8 mouse cellular contexts compared by ENCODE assay signal in the genomic region with DNA sequence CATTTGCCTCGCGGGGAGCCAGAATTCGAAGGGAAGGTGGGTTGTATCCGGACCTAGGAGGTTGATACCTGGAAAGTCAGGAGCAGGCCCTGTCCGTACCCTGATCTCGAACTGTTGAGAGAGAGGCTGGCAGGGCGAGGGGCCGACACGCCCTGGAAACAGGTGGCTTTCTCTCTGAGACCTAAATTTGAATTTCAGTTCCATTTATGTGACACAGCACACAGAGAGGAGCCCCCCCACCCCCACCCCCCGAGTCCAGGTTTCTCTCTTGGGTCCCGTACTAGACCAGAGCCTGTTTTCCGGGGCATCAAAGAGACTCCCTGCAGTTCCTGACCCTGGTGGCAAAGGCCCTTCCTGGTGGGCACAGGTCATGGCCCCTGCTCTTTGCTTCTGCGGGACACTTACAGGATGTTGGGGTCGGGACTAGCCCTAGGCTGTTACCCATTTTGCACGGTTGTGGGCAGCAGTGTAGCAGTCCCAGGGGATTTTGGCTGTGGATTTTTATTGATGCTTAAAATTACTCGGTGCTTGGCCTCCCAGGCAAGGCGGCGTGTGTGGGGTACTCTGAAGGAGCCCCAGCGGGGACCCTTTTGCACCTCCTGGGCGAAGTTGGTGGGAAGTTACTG. TPM values are rescaled to one million over a fixed set of nuclear protein-coding genes. Genes with fewer than 3 reads are reported as not detected.
A peak's percentile ranks its signal among the peaks of the same experiment; 100 is the strongest.
DNase-seq lines count a peak whose midpoint lies in the region; ATAC-seq and TF ChIP-seq lines count a peak whose summit lies in the region.

No protein-coding gene starts in this region.

- TF ChIP-seq CTCF in hindbrain, postnatal 0 days (IDR thresholded peaks at IDR 0.05; ENCODE audit: low read depth): no peak
- TF ChIP-seq CTCF in midbrain, postnatal 0 days (IDR thresholded peaks at IDR 0.05): no peak

- H3K4me3 ChIP-seq in kidney, embryonic 14.5 days (ENCODE audit: low read length): peak overlapping the region; percentile 50
- peak overlapping the region; percentile 63 for H3K4me3 ChIP-seq in brown adipose tissue, adult 24 weeks (ENCODE audit: insufficient read depth, low read depth, low read length)
- peak overlapping the region; percentile 56 for H3K4me3 ChIP-seq in hindbrain, postnatal 0 days (ENCODE audit: low read length)
- H3K4me3 ChIP-seq in midbrain, postnatal 0 days (ENCODE audit: low read depth, low read length): peak overlapping the region; percentile 63

- H3K4me1 ChIP-seq in kidney, embryonic 14.5 days (ENCODE audit: control insufficient read depth, insufficient read depth, low read length): no peaks in the 10 kb centered on the region
- H3K4me1 ChIP-seq in brown adipose tissue, adult 24 weeks (ENCODE audit: control insufficient read depth, insufficient read depth, insufficient read length, low read length): no peaks in the 10 kb centered on the region
- no peaks in the 10 kb centered on the region; the same call in 1 of the 2 replicates for H3K4me1 ChIP-seq in hindbrain, postnatal 0 days (ENCODE audit: insufficient read depth, low read length)
- H3K4me1 ChIP-seq in midbrain, postnatal 0 days (ENCODE audit: insufficient read depth, low read length): no peaks in the 10 kb centered on the region

- peak overlapping the region; percentile 57; the same call in 1 of the 2 replicates for H3K9ac ChIP-seq in kidney, embryonic 14.5 days (ENCODE audit: low read depth, low read length)
- peak overlapping the region; percentile 51 for H3K9ac ChIP-seq in hindbrain, postnatal 0 days (replicated peaks; ENCODE audit: low read length)
- H3K9ac ChIP-seq in midbrain, postnatal 0 days (replicated peaks; ENCODE audit: low read length, poor library complexity, severe bottlenecking): no peak overlapping the region

- DNase-seq in kidney, adult 9 months: no peak
- DNase-seq in hindbrain, postnatal 0 days (ENCODE audit: low spot score): no peak
- DNase-seq in midbrain, postnatal 0 days (ENCODE audit: low spot score): no peak
- no peak for DNase-seq in layer of hippocampus, adult 18-20 months (ENCODE audit: low spot score in 2 of 2)
- DNase-seq in adrenal gland, adult 8-10 months: no peak
- DNase-seq in kidney, postnatal 14 days: no peak

- peaks cover 17% of the 10 kb centered on the region for H3K27me3 ChIP-seq in kidney, embryonic 14.5 days (ENCODE audit: control insufficient read depth, insufficient read depth, low read length)
- peaks cover 6% of the 10 kb centered on the region; the same call in 1 of the 2 replicates for H3K27me3 ChIP-seq in hindbrain, postnatal 0 days (ENCODE audit: insufficient read depth, low read length)
- H3K27me3 ChIP-seq in midbrain, postnatal 0 days (ENCODE audit: insufficient read depth, low read length): peaks cover 20% of the 10 kb centered on the region

- H3K27ac ChIP-seq in kidney, embryonic 14.5 days (ENCODE audit: low read depth, low read length): no peak overlapping the region
- no peak overlapping the region for H3K27ac ChIP-seq in brown adipose tissue, adult 24 weeks (replicated peaks; ENCODE audit: low read depth, low read length)
- no peak overlapping the region for H3K27ac ChIP-seq in hindbrain, postnatal 0 days
- H3K27ac ChIP-seq in midbrain, postnatal 0 days (ENCODE audit: low read depth, low read length): no peak overlapping the region

- H3K36me3 ChIP-seq in kidney, embryonic 14.5 days (ENCODE audit: control insufficient read depth, insufficient read depth, low read length): no peaks in the 10 kb centered on the region
- H3K36me3 ChIP-seq in hindbrain, postnatal 0 days (ENCODE audit: insufficient read depth, low read length): no peaks in the 10 kb centered on the region
- H3K36me3 ChIP-seq in midbrain, postnatal 0 days (ENCODE audit: insufficient read depth, low read length): no peaks in the 10 kb centered on the region

- no peaks in the 10 kb centered on the region for H3K9me3 ChIP-seq in kidney, embryonic 14.5 days (ENCODE audit: control insufficient read depth, low read length)
- H3K9me3 ChIP-seq in hindbrain, postnatal 0 days (ENCODE audit: low read length): no peaks in the 10 kb centered on the region
- no peaks in the 10 kb centered on the region for H3K9me3 ChIP-seq in midbrain, postnatal 0 days (ENCODE audit: low read length)

- H3K4me2 ChIP-seq in kidney, embryonic 14.5 days (replicated peaks; ENCODE audit: low read depth, low read length): peak overlapping the region; percentile 93
- peak overlapping the region; percentile 99 for H3K4me2 ChIP-seq in hindbrain, postnatal 0 days (ENCODE audit: low read depth, low read length)
- H3K4me2 ChIP-seq in midbrain, postnatal 0 days (ENCODE audit: low read depth, low read length, poor library complexity, severe bottlenecking): peak overlapping the region; percentile 100

- ATAC-seq in kidney, embryonic 14.5 days (ENCODE audit: low FRiP score, low TSS enrichment): no peak
- no peak for ATAC-seq in hindbrain, postnatal 0 days
- ATAC-seq in midbrain, postnatal 0 days (ENCODE audit: low FRiP score): no peak

- 10% methylated on average over 20 of the region's 20 CpGs for WGBS in kidney, embryonic 14.5 days
- WGBS in hindbrain, postnatal 0 days: 11% methylated on average over 20 of the region's 20 CpGs
- 13% methylated on average over 20 of the region's 20 CpGs for WGBS in midbrain, postnatal 0 days

RNA-seq across cellular contexts. Expression of gene Plcg2, which starts 0.9 kb away (rescaled TPM):
- 2.6 and 5.0 TPM in 2 replicates for polyA plus RNA-seq in kidney, embryonic 14.5 days (2014; fragmentation: Nextera tagmentation; extraction: Ambion mirVana)
- 0.87 and 1.3 TPM in 2 replicates for polyA plus RNA-seq in brown adipose tissue, adult 24 weeks (2012; ENCODE audit: insufficient read depth, insufficient read length, missing spikeins)
- total RNA-seq in hindbrain, postnatal 0 days (2014; rRNA removed): 2.5 and 3.6 TPM in 2 replicates
- 1.5 and 1.6 TPM in 2 replicates for polyA plus RNA-seq in hindbrain, postnatal 0 days (2015; fragmentation: Nextera tagmentation; extraction: Ambion mirVana)
- 2.4 and 2.6 TPM in 2 replicates for total RNA-seq in midbrain, postnatal 0 days (2014; rRNA removed)
- 1.5 and 1.9 TPM in 2 replicates for polyA plus RNA-seq in midbrain, postnatal 0 days (2015; fragmentation: Nextera tagmentation; extraction: Ambion mirVana)
- 1 to 10 TPM; 3.2 to 4.2 TPM for total RNA-seq in layer of hippocampus, adult 18-20 months (2021)
- 1 to 10 TPM; 6.7 to 8.9 (median 8.1) TPM for total RNA-seq in adrenal gland, adult 8-10 months (2022)
